Mouse (Mus musculus): ENCODE measurements around the gene Arrdc5. TPM values are rescaled to one million over a fixed set of nuclear protein-coding genes. Genes with fewer than 3 reads are reported as not detected.

Gene Arrdc5
- polyA plus RNA-seq (2015; fragmentation: Nextera tagmentation; extraction: Ambion mirVana) = not detected in 2 replicates

GRCm38 (mm10) chr17:56300186-56300585 lies at the start of gene Arrdc5:
Arrdc5 (minus strand) TSS chr17:56300286.
- Histone ChIP-seq H3K9me3 (no peaks in the 10 kb centered on the region), H3K4me1 (peaks cover 19% of the 10 kb centered on the region), H3K27me3 (replicated peaks) (no peaks in the 10 kb centered on the region), H3K36me3 (no peaks in the 10 kb centered on the region), H3K4me3 (replicated peaks) (no peak within 1 kb of the TSS), H3K27ac (no peak within 1 kb of the TSS), H3K4me2 (no peak within 1 kb of the TSS), H3K9ac (no peak within 1 kb of the TSS)
- no peak for ATAC-seq (ENCODE audit: insufficient read depth, low FRiP score, low read depth)
- WGBS = 91% methylated on average over 9 of the region's 9 CpGs

GRCm38 (mm10) chr17:56348586-56348985 lies 48.5 kb upstream of the Arrdc5 start:
- no peak for ATAC-seq (ENCODE audit: insufficient read depth, low FRiP score, low read depth)
- H3K36me3 ChIP-seq = peaks cover 6% of the 10 kb centered on the region
- peaks cover 6% of the 10 kb centered on the region; the same call in 1 of the 2 replicates for H3K4me1 ChIP-seq
- no peak overlapping the region for H3K27ac ChIP-seq
- H3K9ac ChIP-seq = no peak overlapping the region
- no peak overlapping the region for H3K4me3 ChIP-seq (replicated peaks)
- no peak overlapping the region for H3K4me2 ChIP-seq
- no peaks in the 10 kb centered on the region for H3K27me3 ChIP-seq (replicated peaks)
- no peaks in the 10 kb centered on the region for H3K9me3 ChIP-seq

GRCm38 (mm10) chr17:56348128-56348527 lies 48.0 kb upstream of the Arrdc5 start:
- Histone ChIP-seq H3K9ac (no peak overlapping the region), H3K36me3 (peaks cover 2% of the 10 kb centered on the region), H3K27me3 (replicated peaks) (no peaks in the 10 kb centered on the region), H3K9me3 (no peaks in the 10 kb centered on the region), H3K4me2 (no peak overlapping the region), H3K4me3 (replicated peaks) (no peak overlapping the region), H3K4me1 (peaks cover 6% of the 10 kb centered on the region; the same call in 1 of the 2 replicates), H3K27ac (no peak overlapping the region)
- no peak for ATAC-seq (ENCODE audit: insufficient read depth, low FRiP score, low read depth)
- WGBS = 69% methylated on average over 4 of the region's 4 CpGs

- Histone ChIP-seq H3K4me3 (replicated peaks) (no peak overlapping the region), H3K4me2 (no peak overlapping the region), H3K4me1 (peaks cover 6% of the 10 kb centered on the region; the same call in 1 of the 2 replicates), H3K36me3 (no peaks in the 10 kb centered on the region), H3K27ac (no peak overlapping the region), H3K9ac (no peak overlapping the region), H3K27me3 (replicated peaks) (no peaks in the 10 kb centered on the region), H3K9me3 (no peaks in the 10 kb centered on the region)
- 69% methylated on average over 2 of the region's 2 CpGs for WGBS
- no peak for ATAC-seq (ENCODE audit: insufficient read depth, low FRiP score, low read depth)
Observed at GRCm38 (mm10) chr17:56345364-56345763, 45.3 kb upstream of the Arrdc5 start.

- 76% methylated on average over 3 of the region's 3 CpGs for WGBS
- no peak for ATAC-seq (ENCODE audit: insufficient read depth, low FRiP score, low read depth)
- 0 out of 2 replicates have a peak, but pooled peaks cover 3% of the 10 kb centered on the region for H3K4me1 ChIP-seq
Observed at GRCm38 (mm10) chr17:56343466-56343865, 43.4 kb upstream of the Arrdc5 start.

GRCm38 (mm10) chr17:56340717-56341116 lies 40.6 kb upstream of the Arrdc5 start:
- Histone ChIP-seq H3K27ac (no peak overlapping the region), H3K9me3 (no peaks in the 10 kb centered on the region), H3K4me2 (no peak overlapping the region), H3K27me3 (replicated peaks) (no peaks in the 10 kb centered on the region), H3K4me1 (0 out of 2 replicates have a peak, but pooled peaks cover 5% of the 10 kb centered on the region), H3K4me3 (replicated peaks) (no peak overlapping the region), H3K9ac (no peak overlapping the region), H3K36me3 (no peaks in the 10 kb centered on the region)
- ATAC-seq (ENCODE audit: insufficient read depth, low FRiP score, low read depth) = no peak

More at GRCm38 (mm10) chr17:56343466-56343865, 43.4 kb upstream of the Arrdc5 start:
- H3K27me3 ChIP-seq (replicated peaks) = no peaks in the 10 kb centered on the region
- no peak overlapping the region for H3K4me3 ChIP-seq (replicated peaks)
- no peak overlapping the region for H3K4me2 ChIP-seq
- H3K36me3 ChIP-seq = no peaks in the 10 kb centered on the region
- H3K27ac ChIP-seq = no peak overlapping the region
- H3K9me3 ChIP-seq = no peaks in the 10 kb centered on the region
- H3K9ac ChIP-seq = no peak overlapping the region

- H3K36me3 ChIP-seq = no peaks in the 10 kb centered on the region
- no peak overlapping the region for H3K27ac ChIP-seq
- no peak overlapping the region for H3K9ac ChIP-seq
- H3K27me3 ChIP-seq (replicated peaks) = no peaks in the 10 kb centered on the region
- no peak overlapping the region for H3K4me3 ChIP-seq (replicated peaks)
- 53% methylated on average over 4 of the region's 4 CpGs for WGBS
- H3K4me1 ChIP-seq = 0 out of 2 replicates have a peak, but pooled peaks cover 5% of the 10 kb centered on the region
- ATAC-seq (ENCODE audit: insufficient read depth, low FRiP score, low read depth) = no peak
- H3K4me2 ChIP-seq = no peak overlapping the region
- H3K9me3 ChIP-seq = no peaks in the 10 kb centered on the region
Observed at GRCm38 (mm10) chr17:56338909-56339308, 38.8 kb upstream of the Arrdc5 start.

- no peaks in the 10 kb centered on the region for H3K9me3 ChIP-seq
- no peaks in the 10 kb centered on the region for H3K36me3 ChIP-seq
- no peak for ATAC-seq (ENCODE audit: insufficient read depth, low FRiP score, low read depth)
- no peak overlapping the region for H3K4me3 ChIP-seq (replicated peaks)
- no peak overlapping the region for H3K9ac ChIP-seq
- 0 out of 2 replicates have a peak, but pooled peaks cover 10% of the 10 kb centered on the region for H3K4me1 ChIP-seq
- WGBS = 90% methylated on average over 6 of the region's 6 CpGs
- no peak overlapping the region for H3K27ac ChIP-seq
- no peaks in the 10 kb centered on the region for H3K27me3 ChIP-seq (replicated peaks)
- H3K4me2 ChIP-seq = no peak overlapping the region
Observed at GRCm38 (mm10) chr17:56337791-56338190, 37.7 kb upstream of the Arrdc5 start.

- 35% methylated on average over 4 of the region's 4 CpGs for WGBS
- H3K27ac ChIP-seq = no peak overlapping the region
- no peak for ATAC-seq (ENCODE audit: insufficient read depth, low FRiP score, low read depth)
- no peak overlapping the region for H3K4me3 ChIP-seq (replicated peaks)
- no peaks in the 10 kb centered on the region for H3K27me3 ChIP-seq (replicated peaks)
- no peak overlapping the region for H3K9ac ChIP-seq
- no peak overlapping the region for H3K4me2 ChIP-seq
- H3K4me1 ChIP-seq = 0 out of 2 replicates have a peak, but pooled peaks cover 10% of the 10 kb centered on the region
- no peaks in the 10 kb centered on the region for H3K36me3 ChIP-seq
- H3K9me3 ChIP-seq = no peaks in the 10 kb centered on the region
Observed at GRCm38 (mm10) chr17:56337190-56337589, 37.1 kb upstream of the Arrdc5 start.

GRCm38 (mm10) chr17:56332987-56333386 lies 32.9 kb upstream of the Arrdc5 start:
- H3K9me3 ChIP-seq = no peaks in the 10 kb centered on the region
- H3K4me2 ChIP-seq = no peak overlapping the region
- H3K27me3 ChIP-seq (replicated peaks) = no peaks in the 10 kb centered on the region
- H3K9ac ChIP-seq = no peak overlapping the region
- no peaks in the 10 kb centered on the region for H3K36me3 ChIP-seq
- ATAC-seq (ENCODE audit: insufficient read depth, low FRiP score, low read depth) = no peak
- H3K27ac ChIP-seq = no peak overlapping the region
- no peak overlapping the region for H3K4me3 ChIP-seq (replicated peaks)
- peaks cover 42% of the 10 kb centered on the region for H3K4me1 ChIP-seq
- WGBS = 40% methylated on average over 8 of the region's 8 CpGs

GRCm38 (mm10) chr17:56331256-56331655 lies 31.2 kb upstream of the Arrdc5 start:
- no peaks in the 10 kb centered on the region for H3K27me3 ChIP-seq (replicated peaks)
- no peak overlapping the region for H3K27ac ChIP-seq
- peaks cover 48% of the 10 kb centered on the region for H3K4me1 ChIP-seq
- ATAC-seq (ENCODE audit: insufficient read depth, low FRiP score, low read depth) = no peak
- no peak overlapping the region for H3K4me3 ChIP-seq (replicated peaks)
- no peak overlapping the region for H3K9ac ChIP-seq
- no peak overlapping the region for H3K4me2 ChIP-seq
- no peaks in the 10 kb centered on the region for H3K36me3 ChIP-seq
- no peaks in the 10 kb centered on the region for H3K9me3 ChIP-seq

- Histone ChIP-seq H3K27me3 (replicated peaks) (no peaks in the 10 kb centered on the region), H3K4me1 (peaks cover 48% of the 10 kb centered on the region), H3K4me2 (no peak overlapping the region), H3K9ac (no peak overlapping the region), H3K36me3 (no peaks in the 10 kb centered on the region), H3K27ac (no peak overlapping the region), H3K9me3 (no peaks in the 10 kb centered on the region), H3K4me3 (replicated peaks) (no peak overlapping the region)
- no peak for ATAC-seq (ENCODE audit: insufficient read depth, low FRiP score, low read depth)
- WGBS = 57% methylated on average over 3 of the region's 3 CpGs
Observed at GRCm38 (mm10) chr17:56330345-56330744, 30.3 kb upstream of the Arrdc5 start.

- Histone ChIP-seq H3K9ac (no peak overlapping the region), H3K4me1 (peaks cover 50% of the 10 kb centered on the region), H3K36me3 (no peaks in the 10 kb centered on the region), H3K27ac (no peak overlapping the region), H3K4me3 (replicated peaks) (no peak overlapping the region), H3K4me2 (no peak overlapping the region), H3K9me3 (no peaks in the 10 kb centered on the region), H3K27me3 (replicated peaks) (no peaks in the 10 kb centered on the region)
- no peak for ATAC-seq (ENCODE audit: insufficient read depth, low FRiP score, low read depth)
Observed at GRCm38 (mm10) chr17:56329267-56329666, 29.2 kb upstream of the Arrdc5 start.
